Mouse (Mus musculus): ENCODE data around the gene Egfr.
A peak's percentile ranks its signal among the peaks of the same experiment; 100 is the strongest.

The Egfr gene

GRCm38 (mm10) chr11:16830531-16831227 is 78.7 kb downstream of the Egfr start:
- DNase-seq = no peak

- DNase-seq = no peak
These were observed 80.0 kb downstream of the Egfr start for GRCm38 (mm10) chr11:16831974-16832464.

GRCm38 (mm10) chr11:16838772-16839171 is 86.8 kb downstream of the Egfr start:
- DNase-seq = no peak

- DNase-seq = no peak
These were observed 90.9 kb downstream of the Egfr start for GRCm38 (mm10) chr11:16842924-16843323.

GRCm38 (mm10) chr11:16843889-16844568 is 92.0 kb downstream of the Egfr start:
- DNase-seq = no peak

- no peak for DNase-seq
These were observed 96.9 kb downstream of the Egfr start for GRCm38 (mm10) chr11:16848881-16849280.

- no peak for DNase-seq
These were observed 99.4 kb downstream of the Egfr start for GRCm38 (mm10) chr11:16851361-16851760.

- DNase-seq = no peak
These were observed 102.1 kb downstream of the Egfr start for GRCm38 (mm10) chr11:16854111-16854510.

- no peak for DNase-seq
These were observed 105.3 kb downstream of the Egfr start for GRCm38 (mm10) chr11:16857346-16857745.

- no peak for DNase-seq
These were observed 109.0 kb downstream of the Egfr start for GRCm38 (mm10) chr11:16861037-16861436.

- no peak for DNase-seq
These were observed 111.5 kb downstream of the Egfr start for GRCm38 (mm10) chr11:16863547-16863946.

GRCm38 (mm10) chr11:16864980-16865561 is 113.1 kb downstream of the Egfr start:
- no peak for DNase-seq

GRCm38 (mm10) chr11:16868051-16868450 is 116.0 kb downstream of the Egfr start:
- no peak for DNase-seq

GRCm38 (mm10) chr11:16869506-16869905 is 117.5 kb downstream of the Egfr start:
- DNase-seq = no peak

GRCm38 (mm10) chr11:16871120-16871519 is 119.1 kb downstream of the Egfr start:
- peak; percentile 58 to 60 for DNase-seq

- DNase-seq = no peak
These were observed 125.8 kb downstream of the Egfr start for GRCm38 (mm10) chr11:16877676-16878378.

GRCm38 (mm10) chr11:16881932-16882331 is 129.9 kb downstream of the Egfr start:
- no peak for DNase-seq

GRCm38 (mm10) chr11:16886152-16886551 is 134.1 kb downstream of the Egfr start:
- no peak for DNase-seq

GRCm38 (mm10) chr11:16888086-16888485 is 136.1 kb downstream of the Egfr start:
- DNase-seq = no peak

- DNase-seq = no peak
These were observed 143.7 kb downstream of the Egfr start for GRCm38 (mm10) chr11:16895441-16896356.

GRCm38 (mm10) chr11:16897681-16898080 is 145.7 kb downstream of the Egfr start:
- no peak for DNase-seq

- DNase-seq = no peak
These were observed 148.2 kb downstream of the Egfr start for GRCm38 (mm10) chr11:16900182-16900581.

Measured in B cell, adult 2 months (primary cell).